Mouse (Mus musculus) left cerebral cortex, adult 2 months (tissue): Measurements from ENCODE around the gene Gdpd2. TPM values are rescaled to one million over a fixed set of nuclear protein-coding genes. Genes with fewer than 3 reads are reported as not detected.

Experiments
- DNase-seq, 2 experiments: peaks; one replicate each; pipeline ENCODE4 v3.0.0; 2021 to 2022; ENCODE audit warnings: low spot score in 2 of 2, mixed read lengths in 1 of 2; ENCODE audit errors: extremely low spot score in 1 of 2
- H3K27ac ChIP-seq: fragments of 200-600 bp; 2 replicates; pipeline ENCODE4 v1.8.1; 2022
- H3K4me3 ChIP-seq: fragments of 200-600 bp; 2 replicates; pipeline ENCODE4 v1.8.1; 2022
- CTCF ChIP-seq: fragments of 200-600 bp; IDR thresholded peaks from 2 replicates; pipeline ENCODE4 v1.8.1; 2022; ENCODE audit warnings: antibody characterized with exemption, mild to moderate bottlenecking, moderate library complexity
- intact Hi-C: fragments of 180-260 bp; cut with DNase I; formaldehyde crosslinking; loops from one replicate; pipeline ENCODE4 v1.15.1; 2025
- total RNA-seq, 2 experiments: library from RNA; stranded (reverse); gene quantifications; 2 replicates each; pipeline ENCODE4 v1.2.3; 2021

Gdpd2 gene
- total RNA-seq, 2 experiments from 2014 or later, result 5.6 to 12.1 TPM

DNA sequence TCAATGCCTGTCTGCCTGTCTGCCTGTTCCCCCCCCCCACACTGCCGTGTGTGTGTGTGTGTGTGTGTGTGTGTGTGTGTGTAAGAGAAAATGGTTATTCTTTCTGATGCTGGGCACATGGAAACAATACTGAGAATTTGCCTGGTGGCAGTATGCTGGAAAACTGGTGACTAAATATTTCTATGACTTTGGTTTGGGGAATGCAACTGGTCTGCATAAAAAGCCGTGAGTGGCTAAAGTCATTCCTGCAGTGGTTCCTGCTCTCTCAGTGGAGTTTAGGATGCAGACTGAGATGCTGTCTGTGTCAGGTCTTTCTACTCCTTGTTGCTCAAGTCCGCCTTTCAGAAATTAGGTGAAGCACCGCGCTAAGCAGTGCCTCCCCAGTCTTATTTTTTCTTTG is 48.7 kb downstream of the Gdpd2 start:
- DNase-seq, result no peak
- H3K4me3 ChIP-seq, result no peak overlapping the region
- intact Hi-C loops, result loop anchor here (10.0 kb wide), 1 partner anchor 166 kb away; no protein-coding TSS in a partner anchor
- no peak overlapping the region for H3K27ac ChIP-seq
- TF ChIP-seq CTCF, result no peak

Other genes starting within 250 kb of the Gdpd2 start
- 10 to 100 TPM; 37.9 to 43.1 TPM for gene Igbp1, start 235.6 kb upstream of the Gdpd2 start, total RNA-seq
- gene Dgat2l6, start 205.0 kb upstream of the Gdpd2 start, total RNA-seq, result 1 to 10 TPM in 1 of 2 experiments, under 1 TPM in 1; 0.35 to 1.1 TPM
- gene Awat1, start 157.6 kb upstream of the Gdpd2 start, total RNA-seq, result not detected
- not detected for gene P2ry4, start 135.0 kb upstream of the Gdpd2 start, total RNA-seq
- 1 to 10 TPM in 1 of 2 experiments, under 1 TPM in 1; 0.75 to 3.1 TPM for gene Arr3, start 124.4 kb upstream of the Gdpd2 start, total RNA-seq
- gene Kif4, start 104.1 kb upstream of the Gdpd2 start, total RNA-seq, result 1 to 10 TPM in 1 of 2 experiments, under 1 TPM in 1; 0.91 to 1.1 TPM
- gene Pdzd11, start 103.3 kb upstream of the Gdpd2 start, total RNA-seq, result 10 to 100 TPM; 35.8 to 43.8 TPM
- 100 to 1,000 TPM; 134 to 143 TPM for gene Dlg3, start 37.8 kb downstream of the Gdpd2 start, total RNA-seq